Mouse (Mus musculus): ENCODE data around the gene Cyp4f13. TPM values are rescaled to one million over a fixed set of nuclear protein-coding genes. Genes with fewer than 3 reads are reported as not detected.

Cyp4f13 gene
- polyA plus RNA-seq, 1 experiment from 2014 or later, result 1.8 TPM

- Histone ChIP-seq H3K36me3 (replicated peaks) (no peaks in the 10 kb centered on the region), H3K27me3 (ENCODE audit: poor library complexity, severe bottlenecking) (no peaks in the 10 kb centered on the region), H3K27ac (no peak overlapping the region), H3K4me1 (peaks cover 8% of the 10 kb centered on the region), H3K9me3 (no peaks in the 10 kb centered on the region), H3K4me3 (no peak overlapping the region)
- 72% methylated on average over 3 of the region's 3 CpGs for WGBS
- no peak for DNase-seq (ENCODE audit: extremely low spot score, low spot score)
Measured at GRCm38 (mm10) chr17:32944402-32945035, 2.7 kb downstream of the Cyp4f13 start.

GRCm38 (mm10) chr17:32943661-32944060 lies 3.5 kb downstream of the Cyp4f13 start:
- H3K9me3 ChIP-seq, result no peaks in the 10 kb centered on the region
- WGBS, result 94% methylated on average over 3 of the region's 3 CpGs
- no peak for DNase-seq (ENCODE audit: extremely low spot score, low spot score)
- H3K36me3 ChIP-seq (replicated peaks), result no peaks in the 10 kb centered on the region
- no peak overlapping the region for H3K27ac ChIP-seq
- H3K4me1 ChIP-seq, result peaks cover 8% of the 10 kb centered on the region
- H3K4me3 ChIP-seq, result no peak overlapping the region
- H3K27me3 ChIP-seq (ENCODE audit: poor library complexity, severe bottlenecking), result no peaks in the 10 kb centered on the region

- Histone ChIP-seq H3K27me3 (ENCODE audit: poor library complexity, severe bottlenecking) (no peaks in the 10 kb centered on the region), H3K36me3 (replicated peaks) (no peaks in the 10 kb centered on the region), H3K4me1 (no peaks in the 10 kb centered on the region), H3K9me3 (no peaks in the 10 kb centered on the region), H3K27ac (no peak overlapping the region), H3K4me3 (no peak overlapping the region)
- WGBS, result 85% methylated on average over 4 of the region's 4 CpGs
- no peak for DNase-seq (ENCODE audit: extremely low spot score, low spot score)
Measured at GRCm38 (mm10) chr17:32939831-32940230, 7.4 kb downstream of the Cyp4f13 start.

GRCm38 (mm10) chr17:32927803-32928202 lies 19.4 kb downstream of the Cyp4f13 start:
- H3K9me3 ChIP-seq, result no peaks in the 10 kb centered on the region
- no peak for DNase-seq (ENCODE audit: extremely low spot score, low spot score)
- no peak overlapping the region for H3K4me3 ChIP-seq
- H3K27me3 ChIP-seq (ENCODE audit: poor library complexity, severe bottlenecking), result peaks cover 16% of the 10 kb centered on the region; the same call in 1 of the 2 replicates
- WGBS, result 84% methylated on average over 5 of the region's 5 CpGs
- H3K27ac ChIP-seq, result no peak overlapping the region
- H3K4me1 ChIP-seq, result peaks cover 13% of the 10 kb centered on the region
- no peaks in the 10 kb centered on the region for H3K36me3 ChIP-seq (replicated peaks)

GRCm38 (mm10) chr17:32924658-32925312 lies 22.4 kb downstream of the Cyp4f13 start:
- peak; percentile 75 for DNase-seq (ENCODE audit: extremely low spot score, low spot score)
- peaks cover 16% of the 10 kb centered on the region; the same call in 1 of the 2 replicates for H3K27me3 ChIP-seq (ENCODE audit: poor library complexity, severe bottlenecking)
- no peaks in the 10 kb centered on the region for H3K36me3 ChIP-seq (replicated peaks)
- peak overlapping the region; percentile 61 for H3K4me3 ChIP-seq
- peak overlapping the region; percentile 85 for H3K27ac ChIP-seq
- 15% methylated on average over 32 of the region's 32 CpGs for WGBS
- H3K4me1 ChIP-seq, result peaks cover 13% of the 10 kb centered on the region
- peaks cover 13% of the 10 kb centered on the region; the same call in 1 of the 2 replicates for H3K9me3 ChIP-seq

- no peak for DNase-seq (ENCODE audit: extremely low spot score, low spot score)
- Histone ChIP-seq H3K27me3 (ENCODE audit: poor library complexity, severe bottlenecking) (peaks cover 16% of the 10 kb centered on the region; the same call in 1 of the 2 replicates), H3K9me3 (peaks cover 13% of the 10 kb centered on the region; the same call in 1 of the 2 replicates), H3K36me3 (replicated peaks) (no peaks in the 10 kb centered on the region), H3K4me3 (no peak overlapping the region), H3K4me1 (peaks cover 13% of the 10 kb centered on the region), H3K27ac (no peak overlapping the region)
- 96% methylated on average over 1 of the region's 1 CpGs for WGBS
Measured at GRCm38 (mm10) chr17:32923681-32924080, 23.5 kb downstream of the Cyp4f13 start.

GRCm38 (mm10) chr17:32919123-32919522 lies 28.1 kb downstream of the Cyp4f13 start:
- DNase-seq (ENCODE audit: extremely low spot score, low spot score), result no peak
- WGBS, result 79% methylated on average over 2 of the region's 2 CpGs
- H3K9me3 ChIP-seq, result peaks cover 13% of the 10 kb centered on the region; the same call in 1 of the 2 replicates
- peaks cover 1% of the 10 kb centered on the region for H3K4me1 ChIP-seq
- H3K27ac ChIP-seq, result no peak overlapping the region
- H3K27me3 ChIP-seq (ENCODE audit: poor library complexity, severe bottlenecking), result no peaks in the 10 kb centered on the region
- H3K4me3 ChIP-seq, result no peak overlapping the region
- no peaks in the 10 kb centered on the region for H3K36me3 ChIP-seq (replicated peaks)

- 87% methylated on average over 2 of the region's 2 CpGs for WGBS
- no peak for DNase-seq (ENCODE audit: extremely low spot score, low spot score)
- Histone ChIP-seq H3K27ac (no peak within 1 kb of the TSS), H3K4me3 (no peak within 1 kb of the TSS), H3K4me1 (no peaks in the 10 kb centered on the region), H3K36me3 (replicated peaks) (no peaks in the 10 kb centered on the region), H3K27me3 (ENCODE audit: poor library complexity, severe bottlenecking) (no peaks in the 10 kb centered on the region), H3K9me3 (peaks cover 13% of the 10 kb centered on the region; the same call in 1 of the 2 replicates)
Measured at GRCm38 (mm10) chr17:32917131-32917530, 30.1 kb downstream of the Cyp4f13 start, which contains the start of gene Cyp4f14. TSS of gene Cyp4f14 (minus strand) at chr17:32917342.

- WGBS, result 91% methylated on average over 1 of the region's 1 CpGs
- Histone ChIP-seq H3K4me3 (no peak overlapping the region), H3K36me3 (replicated peaks) (no peaks in the 10 kb centered on the region), H3K27ac (no peak overlapping the region), H3K4me1 (no peaks in the 10 kb centered on the region), H3K9me3 (peaks cover 8% of the 10 kb centered on the region; the same call in 1 of the 2 replicates), H3K27me3 (ENCODE audit: poor library complexity, severe bottlenecking) (no peaks in the 10 kb centered on the region)
- DNase-seq (ENCODE audit: extremely low spot score, low spot score), result no peak
Measured at GRCm38 (mm10) chr17:32916075-32916474, 31.1 kb downstream of the Cyp4f13 start.

GRCm38 (mm10) chr17:32906172-32906571 lies 41.0 kb downstream of the Cyp4f13 start:
- Histone ChIP-seq H3K36me3 (replicated peaks) (no peaks in the 10 kb centered on the region), H3K9me3 (no peaks in the 10 kb centered on the region), H3K27me3 (ENCODE audit: poor library complexity, severe bottlenecking) (peaks cover 9% of the 10 kb centered on the region), H3K4me3 (no peak overlapping the region), H3K4me1 (no peaks in the 10 kb centered on the region), H3K27ac (no peak overlapping the region)
- WGBS, result 82% methylated on average over 10 of the region's 10 CpGs
- no peak for DNase-seq (ENCODE audit: extremely low spot score, low spot score)

- no peaks in the 10 kb centered on the region for H3K36me3 ChIP-seq (replicated peaks)
- H3K4me1 ChIP-seq, result no peaks in the 10 kb centered on the region
- 9% methylated on average over 19 of the region's 19 CpGs for WGBS
- peak; percentile 50 for DNase-seq (ENCODE audit: extremely low spot score, low spot score)
- H3K27ac ChIP-seq, result no peak overlapping the region
- H3K27me3 ChIP-seq (ENCODE audit: poor library complexity, severe bottlenecking), result peaks cover 9% of the 10 kb centered on the region
- H3K9me3 ChIP-seq, result no peaks in the 10 kb centered on the region
- H3K4me3 ChIP-seq, result peak overlapping the region; percentile 34; the same call in 1 of the 2 replicates
Measured at GRCm38 (mm10) chr17:32905239-32905638, 42.0 kb downstream of the Cyp4f13 start.

GRCm38 (mm10) chr17:32904414-32904813 lies 42.8 kb downstream of the Cyp4f13 start:
- Histone ChIP-seq H3K27me3 (ENCODE audit: poor library complexity, severe bottlenecking) (peaks cover 9% of the 10 kb centered on the region), H3K4me3 (no peak overlapping the region), H3K27ac (no peak overlapping the region), H3K9me3 (no peaks in the 10 kb centered on the region), H3K36me3 (replicated peaks) (no peaks in the 10 kb centered on the region), H3K4me1 (no peaks in the 10 kb centered on the region)
- no peak for DNase-seq (ENCODE audit: extremely low spot score, low spot score)
- WGBS, result 72% methylated on average over 2 of the region's 2 CpGs
